Mouse (Mus musculus) testis, adult 2 months (tissue): Measurements from ENCODE around the gene Kirrel2.

Source experiments
- CTCF ChIP-seq: fragments of 200-500 bp; IDR thresholded peaks from 2 replicates; pipeline ENCODE4 v1.5.1; 2012; ENCODE audit warnings: low read depth, mild to moderate bottlenecking, inconsistent platforms, low read length, moderate library complexity; ENCODE audit not compliant: control insufficient read depth, insufficient read depth, insufficient replicate concordance
- POLR2A ChIP-seq: fragments of 200-500 bp; IDR thresholded peaks from 2 replicates; pipeline ENCODE4 v1.6.1; 2012; ENCODE audit warnings: low read depth, mild to moderate bottlenecking, inconsistent platforms, low read length, moderate library complexity; ENCODE audit not compliant: control insufficient read depth

GRCm38 (mm10) chr7:30484250-30484649, 26.8 kb upstream of the Kirrel2 start:
- TF ChIP-seq POLR2A (no peak), CTCF (no peak)
